Comparison of ENCODE assay signal across 8 mouse cellular contexts in genomic region chr15:10469641-10470150, GRCm38 (mm10). TPM values are rescaled to one million over a fixed set of nuclear protein-coding genes. Genes with fewer than 3 reads are reported as not detected.
DNase-seq lines count a peak whose midpoint lies in the region; ATAC-seq and TF ChIP-seq lines count a peak whose summit lies in the region.

No protein-coding gene starts in this region.

- H3K27ac ChIP-seq in forebrain, postnatal 0 days (ENCODE audit: low read depth, low read length): peak overlapping the region; percentile 83
- H3K27ac ChIP-seq in limb, embryonic 11.5 days (replicated peaks; ENCODE audit: low read depth, low read length): no peak overlapping the region

- H3K36me3 ChIP-seq in forebrain, postnatal 0 days (ENCODE audit: insufficient read depth): no peaks in the 10 kb centered on the region; the same call in 1 of the 2 replicates
- H3K36me3 ChIP-seq in limb, embryonic 11.5 days (ENCODE audit: control insufficient read depth, insufficient read depth, low read length): no peaks in the 10 kb centered on the region; the same call in 1 of the 2 replicates

- WGBS in forebrain, postnatal 0 days: under 1% methylated on average over 40 of the region's 40 CpGs
- WGBS in limb, embryonic 11.5 days: under 1% methylated on average over 38 of the region's 40 CpGs

- 0 out of 2 replicates have a peak, but pooled peaks cover 4% of the 10 kb centered on the region for H3K4me1 ChIP-seq in forebrain, postnatal 0 days (ENCODE audit: insufficient read depth)
- no peaks in the 10 kb centered on the region for H3K4me1 ChIP-seq in limb, embryonic 11.5 days (ENCODE audit: control insufficient read depth, insufficient read depth, low read length)

- TF ChIP-seq CTCF in forebrain, postnatal 0 days (IDR thresholded peaks at IDR 0.05; ENCODE audit: low read depth): no peak

- peak; percentile 44 for DNase-seq in gastrocnemius, postnatal 10 days
- no peak for DNase-seq in gastrocnemius, adult 18-20 months (ENCODE audit: low spot score)
- DNase-seq in urinary bladder, postnatal 36 days (ENCODE audit: low spot score in 2 of 2): peak; percentile 12 to 22
- no peak for DNase-seq in urinary bladder, postnatal 10 days (ENCODE audit: low spot score)
- peak; percentile 42 for DNase-seq in forebrain, postnatal 0 days
- DNase-seq in limb, embryonic 11.5 days (ENCODE audit: low spot score): peak; percentile 60
- DNase-seq in naive thymus-derived CD4-positive, alpha-beta T cell, adult 2 months (ENCODE audit: low read depth): peak; percentile 48

- H3K9ac ChIP-seq in forebrain, postnatal 0 days: peak overlapping the region; percentile 79
- H3K9ac ChIP-seq in limb, embryonic 11.5 days (ENCODE audit: low read length): peak overlapping the region; percentile 78

- no peak; the same call in none of the 2 replicates for ATAC-seq in forebrain, postnatal 0 days
- peak; percentile 57 for ATAC-seq in limb, embryonic 11.5 days (ENCODE audit: insufficient number of reproducible peaks, low FRiP score, low TSS enrichment, low read depth)
- ATAC-seq in monocyte, adult 5-6 weeks (replicated peaks; ENCODE audit: insufficient number of reproducible peaks, low FRiP score, low TSS enrichment, poor library complexity, severe bottlenecking): no peak

- H3K27me3 ChIP-seq in forebrain, postnatal 0 days (ENCODE audit: insufficient read depth, low read length): no peaks in the 10 kb centered on the region
- no peaks in the 10 kb centered on the region for H3K27me3 ChIP-seq in limb, embryonic 11.5 days (ENCODE audit: control insufficient read depth, insufficient read depth, low read length)

- no peaks in the 10 kb centered on the region for H3K9me3 ChIP-seq in forebrain, postnatal 0 days (ENCODE audit: low read length)
- H3K9me3 ChIP-seq in limb, embryonic 11.5 days (ENCODE audit: control insufficient read depth, low read length): no peaks in the 10 kb centered on the region

- peak overlapping the region; percentile 92 for H3K4me3 ChIP-seq in forebrain, postnatal 0 days (ENCODE audit: low read depth, low read length)
- H3K4me3 ChIP-seq in limb, embryonic 11.5 days (ENCODE audit: low read depth, low read length): peak overlapping the region; percentile 59

- peak overlapping the region; percentile 76 for H3K4me2 ChIP-seq in forebrain, postnatal 0 days (ENCODE audit: low read depth)
- H3K4me2 ChIP-seq in limb, embryonic 11.5 days (ENCODE audit: low read depth, severe bottlenecking): peak overlapping the region; percentile 55

RNA-seq across cellular contexts. Expression of gene Dnajc21, which starts 0.6 kb away (rescaled TPM):
- total RNA-seq in gastrocnemius, postnatal 10 days (2021): 10 to 100 TPM; 26.3 to 28.6 TPM
- total RNA-seq in gastrocnemius, adult 18-20 months (2021): 10 to 100 TPM; 70.1 to 79.0 TPM
- total RNA-seq in forebrain, postnatal 0 days (2014; rRNA removed): 10.5 and 13.8 TPM in 2 replicates
- polyA plus RNA-seq in forebrain, postnatal 0 days (2015; fragmentation: Nextera tagmentation; extraction: Ambion mirVana): 8.1 and 10.3 TPM in 2 replicates
- polyA plus RNA-seq in limb, embryonic 11.5 days (2014; fragmentation: Nextera tagmentation; extraction: Ambion mirVana): 18.3 and 20.8 TPM in 2 replicates
- total RNA-seq in monocyte, adult 5-6 weeks (2017): 62.2 to 64.0 TPM (median 62.3 TPM) in 3 replicates

RNA-seq across cellular contexts. Expression of gene Brix1, which starts 16.1 kb away (rescaled TPM):
- 10 to 100 TPM; 23.0 to 26.3 TPM for total RNA-seq in gastrocnemius, postnatal 10 days (2021)
- total RNA-seq in gastrocnemius, adult 18-20 months (2021): 10 to 100 TPM; 16.7 to 18.0 TPM
- 9.5 and 9.9 TPM in 2 replicates for total RNA-seq in forebrain, postnatal 0 days (2014; rRNA removed)
- polyA plus RNA-seq in forebrain, postnatal 0 days (2015; fragmentation: Nextera tagmentation; extraction: Ambion mirVana): 64.8 and 66.4 TPM in 2 replicates
- 146 and 162 TPM in 2 replicates for polyA plus RNA-seq in limb, embryonic 11.5 days (2014; fragmentation: Nextera tagmentation; extraction: Ambion mirVana)
- total RNA-seq in monocyte, adult 5-6 weeks (2017): 15.8 to 23.5 TPM (median 20.3 TPM) in 3 replicates

RNA-seq across cellular contexts. Expression of gene Rad1, which starts 16.1 kb away (rescaled TPM):
- total RNA-seq in gastrocnemius, postnatal 10 days (2021): 1 to 10 TPM; 6.1 to 7.8 TPM
- 1 to 10 TPM; 3.9 to 5.2 TPM for total RNA-seq in gastrocnemius, adult 18-20 months (2021)
- total RNA-seq in forebrain, postnatal 0 days (2014; rRNA removed): 22.0 and 23.3 TPM in 2 replicates
- polyA plus RNA-seq in forebrain, postnatal 0 days (2015; fragmentation: Nextera tagmentation; extraction: Ambion mirVana): 15.6 and 18.7 TPM in 2 replicates
- polyA plus RNA-seq in limb, embryonic 11.5 days (2014; fragmentation: Nextera tagmentation; extraction: Ambion mirVana): 33.6 and 39.1 TPM in 2 replicates
- total RNA-seq in monocyte, adult 5-6 weeks (2017): 3.8 to 18.1 TPM (median 7.0 TPM) in 3 replicates

Comparison
In these comparisons a context has a peak if more than half of its experiments do, and no peak if none do; other contexts are left out.
1. DNase-seq: peak in gastrocnemius, postnatal 10 days (single experiment), urinary bladder, postnatal 36 days (2 of 2), forebrain, postnatal 0 days (single experiment), limb, embryonic 11.5 days (single experiment) and naive thymus-derived CD4-positive, alpha-beta T cell, adult 2 months (single experiment); none in gastrocnemius, adult 18-20 months (single experiment) and urinary bladder, postnatal 10 days (single experiment).